Mouse (Mus musculus) thymus, adult 2 months (tissue): ENCODE measurements at regions not wholly inside any gene's neighbourhood (a gene's known extent, or its start where the extent isn't known, plus 50 kb on each side); places are given as distances from the start of the nearest gene placed in this dataset.

Experiments used
- CTCF ChIP-seq: fragments of 200-500 bp; IDR thresholded peaks from 2 replicates; pipeline ENCODE4 v1.5.1; 2012; ENCODE audit warnings: mild to moderate bottlenecking, control low read depth, low read length, moderate library complexity, borderline replicate concordance; ENCODE audit not compliant: control insufficient read depth, poor library complexity, insufficient read depth; ENCODE audit errors: extremely low read depth
- POLR2A ChIP-seq: fragments of 200-500 bp; IDR thresholded peaks from 2 replicates; pipeline ENCODE4 v1.6.1; 2012; ENCODE audit warnings: mild to moderate bottlenecking, low read length, control low read depth, moderate library complexity; ENCODE audit not compliant: control insufficient read depth, poor library complexity, insufficient read depth; ENCODE audit errors: extremely low read depth

DNA sequence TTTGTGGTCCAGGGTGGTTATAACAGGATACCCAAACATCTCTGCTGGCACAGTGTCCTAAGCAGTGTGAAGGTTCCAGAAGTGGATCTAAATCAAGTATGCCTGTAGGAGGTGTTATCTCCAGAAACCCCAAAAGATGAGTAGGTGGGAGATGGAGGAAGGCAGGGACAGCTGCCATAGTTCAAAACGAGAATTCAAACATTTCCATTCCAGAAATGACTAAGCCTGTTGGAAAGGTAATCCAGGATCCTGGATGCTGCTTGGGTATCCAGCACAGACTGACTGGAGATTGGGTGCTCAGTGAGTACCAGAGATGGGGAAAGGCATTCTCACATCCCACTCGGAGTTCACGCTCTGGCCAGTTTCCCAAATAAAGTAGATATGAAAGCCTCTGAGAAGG lies 607.9 kb upstream of the Kdm8 start:
- TF ChIP-seq POLR2A = no peak
- no peak for TF ChIP-seq CTCF
